Mouse (Mus musculus) heart, adult 2 months (tissue): ENCODE results near the gene Upk1b.

Experiments used
- CTCF ChIP-seq: fragments of 200-600 bp; IDR thresholded peaks from 2 replicates; pipeline ENCODE4 v1.8.1; 2022; ENCODE audit warnings: antibody characterized with exemption, mild to moderate bottlenecking, moderate library complexity
- EP300 ChIP-seq: fragments of 200-500 bp; IDR thresholded peaks from 2 replicates; pipeline ENCODE4 v1.6.1; 2011; ENCODE audit warnings: low read depth, low read length, control low read depth; ENCODE audit not compliant: insufficient read depth
- POLR2A ChIP-seq: fragments of 200-500 bp; IDR thresholded peaks from 2 replicates; pipeline ENCODE4 v1.6.1; 2011; ENCODE audit warnings: mild to moderate bottlenecking, low read depth, low read length, control low read depth; ENCODE audit not compliant: insufficient read depth

GRCm38 (mm10) chr16:38776342-38776741 lies 23.8 kb downstream of the Upk1b start:
- TF ChIP-seq POLR2A (no peak), CTCF (peak; percentile 26), EP300 (no peak)
